Mouse (Mus musculus): ENCODE results near the gene Rinl.

Rinl gene

DNA sequence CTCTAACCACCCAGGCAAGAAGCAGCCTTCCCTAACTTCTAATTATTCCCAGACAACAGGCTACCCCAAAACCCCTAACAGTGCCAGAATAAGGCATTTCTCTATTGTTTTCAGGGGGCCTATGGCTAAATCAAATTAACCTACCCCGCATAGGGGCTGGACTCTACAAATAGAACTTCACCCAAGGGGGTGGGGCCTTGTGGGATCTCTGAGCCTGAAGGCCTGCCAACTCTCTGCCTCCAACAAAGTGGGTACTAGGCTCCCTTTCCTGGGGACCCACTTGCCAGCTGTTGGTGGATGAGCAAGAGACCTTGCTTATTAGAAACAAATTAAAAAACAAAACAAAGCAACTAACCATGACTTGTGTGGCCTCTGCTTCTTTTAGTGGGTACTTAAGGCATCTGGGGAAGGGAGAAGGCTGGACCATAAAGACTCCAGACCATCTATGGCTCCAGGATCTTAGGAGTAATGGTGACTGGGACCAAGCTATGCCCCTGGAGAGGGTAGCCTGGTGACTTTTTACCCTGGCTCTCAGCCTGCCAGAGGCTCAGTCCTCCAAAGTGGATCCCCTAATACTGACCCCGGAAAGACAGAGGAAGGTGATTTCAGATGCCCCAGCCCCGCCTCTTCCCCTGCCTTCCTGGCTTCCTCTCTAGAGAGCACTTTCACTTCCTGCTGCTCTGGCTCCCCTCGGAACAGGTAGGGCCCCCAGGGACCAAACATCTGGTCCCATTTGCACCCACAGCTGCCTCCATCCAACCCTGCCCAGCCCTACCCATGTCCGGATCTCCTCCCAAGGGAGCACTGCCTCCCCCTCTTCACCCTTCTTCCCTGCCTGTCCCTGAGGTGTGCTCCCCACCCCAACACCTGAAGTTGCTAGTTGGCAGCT lies at the start of gene Rinl:
Gene Rinl, plus strand, starts transcription at position 663 of the 889 bp plus-strand sequence.
- no peak for DNase-seq (ENCODE audit: low read depth, low spot score)

DNA sequence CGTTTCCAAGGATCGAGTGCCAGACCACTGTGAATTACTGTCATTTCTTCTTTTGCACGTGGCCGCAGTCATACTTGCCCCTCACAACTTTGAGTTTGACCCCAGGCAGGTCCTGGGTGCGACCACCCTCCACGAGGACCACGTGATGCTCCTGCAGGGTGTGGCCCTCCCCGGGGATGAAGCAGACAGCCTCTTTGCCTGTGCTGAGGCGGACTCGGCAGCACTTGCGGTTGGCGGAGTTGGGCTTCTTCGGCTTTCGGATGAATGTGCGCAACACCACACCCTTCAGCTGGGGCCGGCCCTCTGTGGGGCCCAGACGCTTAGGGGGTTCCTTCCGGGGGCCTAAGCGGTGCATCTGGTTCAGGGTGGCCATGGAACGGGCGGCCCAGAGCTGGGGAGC lies 48.9 kb upstream of the Rinl start:
- DNase-seq (ENCODE audit: low read depth, low spot score), result no peak

DNA sequence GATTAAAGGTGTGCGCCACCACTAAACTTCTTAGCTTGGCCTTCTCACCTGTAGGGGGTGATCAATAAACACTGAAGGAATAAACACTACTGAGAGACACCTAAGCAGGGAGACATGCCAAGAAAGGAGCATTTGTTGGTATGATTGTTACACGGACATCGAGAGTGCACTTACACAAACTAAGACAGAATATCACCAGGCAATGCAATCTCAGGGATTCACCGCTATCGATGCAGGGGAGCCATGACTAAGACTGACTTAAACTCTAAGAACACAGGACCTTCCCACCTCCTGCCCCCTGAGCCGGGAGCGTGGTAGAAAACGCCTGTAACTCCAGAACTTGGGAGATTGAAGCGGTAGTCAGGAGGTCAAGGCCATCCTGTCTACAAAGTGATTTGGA lies 47.8 kb upstream of the Rinl start:
- DNase-seq (ENCODE audit: low read depth, low spot score), result no peak

GRCm38 (mm10) chr7:28741368-28741708 lies 47.4 kb upstream of the Rinl start:
- DNase-seq (ENCODE audit: low read depth, low spot score), result peak; percentile 9

DNA sequence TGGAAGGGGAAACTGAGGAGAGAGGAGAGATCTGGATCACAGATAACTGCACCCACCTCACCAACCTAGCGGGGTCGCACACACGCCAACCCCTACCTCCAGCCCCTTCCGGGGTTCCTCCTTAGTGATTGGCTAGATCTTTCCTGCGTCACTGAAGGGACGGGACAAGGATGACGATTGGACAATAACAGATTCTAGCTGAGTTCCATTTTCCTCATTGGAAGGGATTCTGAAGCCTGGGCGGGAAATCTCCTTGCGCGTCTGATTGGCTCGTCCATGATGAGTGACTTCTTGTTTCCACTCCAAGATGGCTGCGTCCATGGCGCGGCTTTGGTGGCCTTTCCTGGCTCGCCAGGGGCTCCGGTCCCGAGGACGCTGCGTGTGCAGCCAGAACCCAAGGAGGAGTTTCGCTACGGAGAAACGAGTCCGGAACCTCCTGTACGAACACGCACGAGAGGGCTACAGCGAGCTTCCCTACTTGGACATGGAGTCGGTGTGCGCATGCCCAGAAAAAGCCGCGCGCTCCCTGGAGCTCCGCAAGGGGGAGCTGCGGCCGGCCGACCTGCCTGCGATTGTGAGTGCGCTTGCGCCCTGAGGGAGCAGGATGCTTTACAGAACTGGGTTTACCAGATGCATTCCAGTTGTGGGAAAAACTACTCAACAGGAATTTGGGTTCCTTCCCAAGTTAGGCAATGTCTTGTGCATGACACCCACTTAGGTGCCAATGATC lies 46.9 kb upstream of the Rinl start, which contains the start of the genes Mrps12 and Sars2:
Gene Mrps12, minus strand, starts transcription at position 112 of the 730 bp plus-strand sequence.
Gene Sars2, plus strand, starts transcription at position 284 of the 730 bp plus-strand sequence.
- peak; percentile 99 for DNase-seq (ENCODE audit: low read depth, low spot score)

DNA sequence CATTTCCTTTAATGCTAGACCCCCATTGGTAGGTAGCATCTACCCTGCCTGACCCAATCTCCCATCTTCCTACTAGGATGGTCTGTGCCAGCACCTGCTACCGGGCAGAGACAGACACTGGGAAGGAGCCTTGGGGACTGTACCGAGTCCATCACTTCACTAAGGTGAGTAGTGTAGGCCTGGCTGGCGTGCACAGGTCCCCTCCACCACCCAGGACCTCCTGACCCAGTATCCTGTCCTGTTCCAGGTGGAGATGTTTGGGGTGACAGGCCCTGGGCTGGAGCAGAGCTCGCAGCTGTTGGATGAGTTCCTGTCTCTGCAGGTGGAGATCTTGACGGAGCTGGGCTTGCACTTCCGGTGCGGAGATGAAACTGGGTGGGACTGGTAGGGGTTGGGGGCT lies 38.8 kb upstream of the Rinl start:
- DNase-seq (ENCODE audit: low read depth, low spot score), result no peak

GRCm38 (mm10) chr7:28756079-28756478 lies 32.7 kb upstream of the Rinl start, which contains the start of gene Ccer2:
Ccer2 (plus strand) TSS chr7:28756174.
- DNase-seq (ENCODE audit: low read depth, low spot score), result no peak

DNA sequence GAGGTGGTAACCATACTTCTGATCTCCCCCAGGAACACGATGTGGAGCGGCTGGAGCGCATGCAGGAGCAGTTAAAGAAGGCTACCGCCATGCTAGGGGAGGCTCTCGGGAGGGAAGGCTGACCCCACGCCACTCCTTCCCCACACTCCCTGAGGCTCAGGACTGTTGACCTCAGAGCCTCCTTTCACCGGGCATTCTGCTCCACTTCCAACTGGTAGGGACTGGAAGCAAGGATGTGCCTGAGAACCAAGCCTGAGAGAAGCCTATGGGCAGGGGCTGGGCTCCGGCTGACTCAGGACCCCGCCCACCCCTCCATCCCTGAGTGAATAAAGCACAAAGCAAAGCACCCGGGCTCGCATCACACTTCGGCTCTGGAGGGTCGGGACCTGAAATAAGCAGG lies 30.1 kb upstream of the Rinl start:
- no peak for DNase-seq (ENCODE audit: low read depth, low spot score)

DNA sequence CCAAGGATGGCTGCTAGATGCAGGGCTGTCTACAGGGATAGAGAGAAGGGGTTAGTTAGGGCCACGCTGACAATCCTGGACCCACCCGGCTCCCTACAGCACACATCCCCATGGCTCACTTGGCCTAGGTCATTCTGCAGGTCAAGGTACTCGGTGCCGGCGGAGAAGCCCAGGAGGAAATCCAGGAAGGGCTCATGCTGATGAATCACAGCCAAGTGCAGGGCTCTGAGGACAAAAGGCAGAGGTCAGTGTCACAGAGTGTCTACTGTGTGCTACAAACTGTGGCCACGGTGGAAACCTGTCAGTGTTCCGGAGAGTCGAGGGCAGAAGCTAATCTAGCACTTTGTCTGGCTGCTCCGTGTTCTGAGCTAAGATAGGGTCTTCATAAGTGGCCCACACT lies 26.9 kb upstream of the Rinl start:
- DNase-seq (ENCODE audit: low read depth, low spot score), result no peak

- DNase-seq (ENCODE audit: low read depth, low spot score), result no peak
These were observed 23.6 kb upstream of the Rinl start for GRCm38 (mm10) chr7:28765211-28765610.

DNA sequence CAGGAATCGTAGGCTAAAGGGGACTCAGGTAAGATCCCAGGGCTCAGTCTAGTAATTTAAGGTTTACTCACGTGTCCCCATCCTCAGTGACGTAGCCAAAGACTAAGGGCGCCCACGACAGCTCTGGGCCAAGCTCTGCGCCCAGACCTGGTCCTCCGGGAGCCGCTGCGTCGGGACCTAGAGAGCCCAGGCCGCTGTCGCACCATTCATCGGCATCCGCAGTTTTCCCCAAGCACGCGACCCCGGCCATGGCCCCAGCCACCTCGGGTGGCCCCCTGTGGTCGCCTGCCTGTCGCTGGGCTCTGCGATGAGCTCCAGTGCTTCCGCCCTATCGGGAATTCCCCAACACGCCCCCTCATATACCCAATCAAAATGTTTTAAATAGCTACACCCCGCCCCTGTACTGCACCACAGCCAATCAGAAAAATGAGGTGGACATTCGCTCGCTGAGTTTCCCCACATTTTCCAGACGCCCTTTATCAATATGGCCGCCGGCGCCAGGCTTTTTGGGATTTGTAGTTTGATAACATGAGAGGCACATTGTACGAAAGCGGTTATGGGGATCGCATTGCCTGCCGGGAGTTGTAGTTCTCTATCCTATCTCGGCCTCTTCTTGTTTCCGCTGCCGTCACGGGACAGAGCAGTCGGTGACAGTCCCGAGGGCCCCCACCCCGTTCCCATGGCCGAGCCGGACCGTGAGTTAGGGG lies 22.4 kb upstream of the Rinl start, which contains the start of gene Sirt2:
Gene Sirt2, plus strand, starts transcription at position 563 of the 707 bp plus-strand sequence.
- peak; percentile 99 for DNase-seq (ENCODE audit: low read depth, low spot score)

DNA sequence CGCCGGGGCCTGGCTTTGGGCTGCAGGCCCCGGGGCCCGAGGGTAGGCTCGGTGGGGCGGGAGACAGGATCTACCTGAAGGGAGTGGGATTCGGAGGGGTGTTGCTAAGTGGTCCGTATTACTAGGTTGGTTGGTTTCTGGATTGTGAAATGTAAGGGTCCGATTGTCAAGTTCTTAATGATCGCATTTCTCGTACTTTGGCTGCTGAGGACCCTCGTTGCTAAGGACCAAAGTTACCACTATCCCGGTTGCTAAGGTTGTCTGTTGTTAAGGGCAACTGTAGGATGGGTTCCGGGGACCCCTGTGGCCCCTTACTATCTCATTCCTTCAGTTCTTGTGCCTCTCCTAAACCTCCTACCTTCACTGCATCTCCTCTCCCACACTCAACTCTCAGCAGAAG lies 21.9 kb upstream of the Rinl start:
- peak; percentile 20 for DNase-seq (ENCODE audit: low read depth, low spot score)

DNA sequence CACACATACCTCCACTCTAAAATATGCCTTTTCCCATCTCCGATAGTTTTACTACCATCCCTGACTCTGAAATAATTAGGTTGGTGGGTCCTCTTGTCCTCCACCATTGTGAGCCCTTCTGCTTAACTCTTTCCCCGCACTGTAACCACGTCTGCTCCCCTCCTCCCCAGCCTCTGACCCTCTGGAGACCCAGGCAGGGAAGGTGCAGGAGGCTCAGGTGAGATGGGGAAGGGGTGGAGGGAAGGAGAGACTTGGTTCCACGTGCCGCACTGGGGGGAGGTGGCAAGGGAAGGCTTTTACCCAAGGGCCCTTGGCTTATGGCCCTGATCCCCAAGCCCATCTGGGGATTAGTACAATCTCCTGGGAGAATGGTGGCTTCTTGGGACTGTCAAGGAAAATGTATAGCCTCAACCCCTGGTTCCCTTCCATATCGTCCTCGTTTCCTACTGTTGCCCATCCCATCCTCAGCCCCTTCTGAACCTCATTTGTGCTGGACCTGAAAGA lies 21.3 kb upstream of the Rinl start, which contains the start of gene Nfkbib:
Gene Nfkbib, minus strand, starts transcription at position 51 of the 504 bp plus-strand sequence.
- no peak for DNase-seq (ENCODE audit: low read depth, low spot score)

DNA sequence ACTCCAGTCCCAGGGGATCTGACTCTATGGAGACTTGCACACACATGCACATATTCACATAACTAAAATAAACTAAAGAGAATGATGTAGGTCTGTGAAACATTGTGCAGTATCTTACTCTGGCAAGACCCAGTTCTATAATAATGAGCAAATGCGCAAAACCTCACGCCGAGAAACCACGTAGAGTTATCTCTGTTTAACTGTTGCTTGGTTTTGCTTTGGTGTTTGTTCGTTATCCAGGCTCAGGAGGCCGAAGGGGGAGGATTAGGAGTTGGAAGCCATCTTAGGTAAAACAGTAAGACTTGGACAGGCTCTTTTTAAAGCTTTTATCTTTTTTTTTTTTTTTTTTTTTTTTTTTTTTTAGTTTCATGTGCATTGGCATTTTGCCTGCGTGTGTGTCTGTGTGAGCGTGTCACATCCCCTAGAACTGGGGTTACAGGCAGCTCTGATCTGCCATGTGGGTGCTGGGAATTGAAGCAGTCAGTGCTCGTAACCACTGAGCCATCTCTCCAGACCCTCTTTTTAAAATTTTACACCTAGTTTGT lies 19.3 kb upstream of the Rinl start:
- no peak for DNase-seq (ENCODE audit: low read depth, low spot score)

DNA sequence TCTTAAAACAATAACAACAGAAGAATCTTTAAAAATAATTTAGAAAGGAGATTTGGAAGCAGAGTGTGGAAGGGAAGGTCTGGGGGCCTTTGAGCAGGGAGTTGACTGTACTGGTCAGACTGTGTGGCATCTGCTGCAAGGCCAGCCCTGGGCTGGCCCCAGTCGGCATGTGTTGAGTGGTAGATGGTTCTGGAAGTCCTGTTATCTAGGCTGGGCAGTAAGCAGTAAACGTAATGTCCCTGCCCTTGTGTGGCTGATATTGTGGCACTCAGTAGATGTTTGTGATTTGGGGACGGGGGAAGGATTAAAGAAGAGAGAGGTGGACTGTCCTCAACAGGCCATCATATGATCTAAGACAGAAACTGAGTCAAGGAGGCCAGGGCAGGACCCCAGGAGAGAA lies 18.5 kb upstream of the Rinl start:
- no peak for DNase-seq (ENCODE audit: low read depth, low spot score)

DNA sequence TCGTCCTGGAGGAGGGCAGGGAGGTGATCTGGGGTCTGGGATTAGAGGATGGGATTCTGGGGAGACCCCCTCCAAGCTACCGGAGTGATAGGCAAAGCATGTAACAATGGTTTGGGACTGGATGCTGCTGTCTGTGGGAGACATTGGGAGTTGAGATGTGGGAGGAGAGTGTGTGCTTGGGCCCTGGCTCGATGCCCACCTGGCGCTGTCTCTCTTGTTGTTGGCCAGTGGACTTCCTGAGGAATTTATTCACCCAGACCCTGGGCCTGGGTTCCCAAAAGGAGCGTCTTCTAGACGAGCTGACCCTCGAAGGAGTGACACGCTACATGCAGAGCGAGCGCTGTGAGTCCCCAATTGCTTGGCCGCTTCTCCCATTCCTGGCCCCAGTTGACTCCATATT lies 16.9 kb upstream of the Rinl start:
- no peak for DNase-seq (ENCODE audit: low read depth, low spot score)

DNA sequence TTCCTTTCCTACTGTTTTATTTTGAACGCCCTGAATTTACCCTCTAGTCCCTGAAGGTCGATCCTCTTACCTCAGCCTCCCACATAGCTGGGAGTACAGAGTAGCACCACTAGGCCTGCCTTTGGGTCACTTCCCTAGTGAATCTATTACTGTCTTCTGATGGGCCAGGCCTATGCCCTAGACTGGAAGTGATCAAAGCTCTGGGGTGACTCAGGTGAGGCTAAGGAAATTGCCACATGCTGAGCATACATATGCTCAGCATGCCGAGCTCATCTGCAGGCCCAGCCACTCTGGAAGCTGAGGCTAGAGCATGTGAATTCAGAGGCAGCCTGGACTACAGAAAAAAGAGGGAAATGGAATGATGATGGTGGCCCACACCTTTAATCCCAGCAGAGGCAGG lies 15.6 kb upstream of the Rinl start:
- peak; percentile 76 for DNase-seq (ENCODE audit: low read depth, low spot score)

DNA sequence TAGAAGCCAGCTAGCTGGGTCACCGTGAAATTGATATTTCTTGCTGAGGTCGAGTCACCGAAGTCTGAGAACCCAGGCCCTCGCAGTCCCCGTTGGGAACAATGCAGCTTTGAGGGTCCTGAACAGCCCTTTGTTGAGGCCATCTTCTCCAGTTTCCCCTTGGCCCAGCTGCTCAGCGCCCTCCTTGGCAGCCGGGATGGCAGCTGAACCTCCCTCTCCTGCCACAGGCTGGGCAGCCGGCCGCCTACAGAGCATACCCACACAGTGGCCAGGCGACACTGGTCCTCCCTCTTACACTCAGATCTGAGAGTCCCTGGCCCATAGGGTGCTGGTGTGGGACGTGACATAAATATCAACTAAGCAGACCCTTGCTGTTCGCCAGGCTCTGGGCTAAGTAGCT lies 14.6 kb upstream of the Rinl start:
- DNase-seq (ENCODE audit: low read depth, low spot score), result peak; percentile 82

- DNase-seq (ENCODE audit: low read depth, low spot score), result peak; percentile 46
These were observed 13.6 kb upstream of the Rinl start for GRCm38 (mm10) chr7:28775129-28775528.

- no peak for DNase-seq (ENCODE audit: low read depth, low spot score)
These were observed 9.9 kb upstream of the Rinl start for GRCm38 (mm10) chr7:28778825-28779224.

DNA sequence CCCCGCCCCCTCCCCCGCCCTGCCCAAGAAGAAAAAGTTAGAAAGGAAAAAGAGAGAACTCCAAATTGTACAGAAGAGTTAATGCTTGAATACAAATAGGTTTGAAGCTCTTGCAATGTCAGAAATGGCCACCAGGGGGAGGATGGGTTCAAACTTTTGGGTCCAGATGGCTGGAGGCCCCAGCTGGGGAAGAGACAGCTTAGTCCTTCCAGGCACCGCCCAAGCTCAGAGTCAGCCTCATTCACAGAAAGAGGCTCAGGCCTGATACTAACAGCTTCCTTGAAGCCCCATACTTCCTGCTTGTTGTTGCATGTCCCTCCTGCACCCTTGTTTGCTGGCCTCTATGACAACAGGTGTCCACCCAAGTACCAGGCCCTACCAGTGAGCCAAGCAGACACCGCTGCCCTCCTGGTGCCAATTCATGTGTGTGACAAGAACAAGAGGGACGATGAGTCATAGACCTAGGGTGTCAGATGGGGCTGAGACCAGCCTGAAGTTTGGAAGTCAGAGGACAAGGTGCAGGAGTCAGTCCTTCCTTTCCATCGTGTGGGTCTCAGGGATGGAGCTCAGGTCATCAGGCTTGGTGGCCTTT lies 8.6 kb upstream of the Rinl start:
- DNase-seq (ENCODE audit: low read depth, low spot score), result peak; percentile 95
